Mouse (Mus musculus) kidney, adult 9 months (tissue): ENCODE measurements around the gene Bbs9.
A peak's percentile ranks its signal among the peaks of the same experiment; 100 is the strongest.

Experiments
- DNase-seq: peaks from one replicate; pipeline ENCODE4 v3.0.0; 2022

Gene Bbs9

GRCm38 (mm10) chr9:22640683-22641431 is 165.3 kb downstream of the Bbs9 start:
- DNase-seq: peak; percentile 6

- DNase-seq: no peak
Observed at GRCm38 (mm10) chr9:22645844-22646390, 170.4 kb downstream of the Bbs9 start.

- no peak for DNase-seq
Observed at GRCm38 (mm10) chr9:22646461-22646860, 170.9 kb downstream of the Bbs9 start.

GRCm38 (mm10) chr9:22648163-22648562 is 172.6 kb downstream of the Bbs9 start:
- no peak for DNase-seq

GRCm38 (mm10) chr9:22649606-22650005 is 174.1 kb downstream of the Bbs9 start:
- DNase-seq: peak; percentile 13

- DNase-seq: no peak
Observed at GRCm38 (mm10) chr9:22650781-22651180, 175.3 kb downstream of the Bbs9 start.

GRCm38 (mm10) chr9:22651619-22652018 is 176.1 kb downstream of the Bbs9 start:
- no peak for DNase-seq

GRCm38 (mm10) chr9:22654726-22655393 is 179.3 kb downstream of the Bbs9 start:
- DNase-seq: no peak

GRCm38 (mm10) chr9:22657216-22657615 is 181.7 kb downstream of the Bbs9 start:
- DNase-seq: no peak

- DNase-seq: no peak
Observed at GRCm38 (mm10) chr9:22665155-22665554, 189.6 kb downstream of the Bbs9 start.

- no peak for DNase-seq
Observed at GRCm38 (mm10) chr9:22672937-22673336, 197.4 kb downstream of the Bbs9 start.

- DNase-seq: no peak
Observed at GRCm38 (mm10) chr9:22677132-22677829, 201.8 kb downstream of the Bbs9 start.

- DNase-seq: no peak
Observed at GRCm38 (mm10) chr9:22677997-22678396, 202.5 kb downstream of the Bbs9 start.

GRCm38 (mm10) chr9:22678496-22678895 is 203.0 kb downstream of the Bbs9 start:
- DNase-seq: no peak

- no peak for DNase-seq
Observed at GRCm38 (mm10) chr9:22679485-22679884, 204.0 kb downstream of the Bbs9 start.

- DNase-seq: no peak
Observed at GRCm38 (mm10) chr9:22680031-22680430, 204.5 kb downstream of the Bbs9 start.

- DNase-seq: no peak
Observed at GRCm38 (mm10) chr9:22680484-22680883, 205.0 kb downstream of the Bbs9 start.

GRCm38 (mm10) chr9:22683786-22684185 is 208.3 kb downstream of the Bbs9 start:
- DNase-seq: no peak

- no peak for DNase-seq
Observed at GRCm38 (mm10) chr9:22686765-22687472, 211.4 kb downstream of the Bbs9 start.

GRCm38 (mm10) chr9:22690234-22690633 is 214.7 kb downstream of the Bbs9 start:
- DNase-seq: no peak

GRCm38 (mm10) chr9:22695392-22695791 is 219.9 kb downstream of the Bbs9 start:
- no peak for DNase-seq

GRCm38 (mm10) chr9:22696809-22697374 is 221.4 kb downstream of the Bbs9 start:
- DNase-seq: no peak

- DNase-seq: no peak
Observed at GRCm38 (mm10) chr9:22697811-22698210, 222.3 kb downstream of the Bbs9 start.
